Mouse (Mus musculus): ENCODE measurements around the gene D630003M21Rik. TPM values are rescaled to one million over a fixed set of nuclear protein-coding genes. Genes with fewer than 3 reads are reported as not detected.

D630003M21Rik gene
- total RNA-seq, 1 experiment, result 0.89 TPM

GRCm38 (mm10) chr2:158189451-158189850 lies 39.6 kb downstream of the D630003M21Rik start:
- Histone ChIP-seq H3K9ac (ENCODE audit: insufficient read depth, low read depth, low read length, poor library complexity, severe bottlenecking) (no peak overlapping the region), H3K4me1 (ENCODE audit: control insufficient read depth in 2 of 2, insufficient read depth in 2 of 2, low read length in 2 of 2, poor library complexity in 1 of 2) (no peaks in the 10 kb centered on the region), H3K36me3 (ENCODE audit: control insufficient read depth, insufficient read depth, low read length, poor library complexity, severe bottlenecking) (no peaks in the 10 kb centered on the region), H3K27ac (ENCODE audit: insufficient read depth, low read depth, low read length, poor library complexity, severe bottlenecking) (no peak overlapping the region), H3K4me3 (ENCODE audit: insufficient read depth in 1 of 2, low read depth in 1 of 2, low read length in 2 of 2, poor library complexity in 1 of 2, severe bottlenecking in 1 of 2) (no peak overlapping the region), H3K9me3 (ENCODE audit: control insufficient read depth, insufficient read depth, low read depth, low read length) (no peaks in the 10 kb centered on the region)
- no peak for DNase-seq (ENCODE audit: low read depth, low spot score)
- TF ChIP-seq MAFK (IDR thresholded peaks at IDR 0.05; ENCODE audit: insufficient read depth, low read depth, low read length) (no peak), ZC3H11A (IDR thresholded peaks at IDR 0.05; ENCODE audit: borderline replicate concordance, low read depth, low read length) (no peak), CHD2 (IDR thresholded peaks at IDR 0.05; ENCODE audit: low read depth, low read length) (no peak), ZNF384 (IDR thresholded peaks at IDR 0.05; ENCODE audit: low read depth, low read length) (no peak), HCFC1 (IDR thresholded peaks at IDR 0.05; ENCODE audit: borderline replicate concordance, insufficient read depth, low read length) (no peak)
- in situ Hi-C loops (cut with MboI; ENCODE audit: low sequenced_read_pairs in 2 of 2, unreplicated experiment in 2 of 2), result no loop called here

GRCm38 (mm10) chr2:158186206-158186871 lies 42.7 kb downstream of the D630003M21Rik start:
- Histone ChIP-seq H3K9me3 (ENCODE audit: control insufficient read depth, insufficient read depth, low read depth, low read length) (no peaks in the 10 kb centered on the region), H3K4me1 (ENCODE audit: control insufficient read depth in 2 of 2, insufficient read depth in 2 of 2, low read length in 2 of 2, poor library complexity in 1 of 2) (no peaks in the 10 kb centered on the region), H3K4me3 (ENCODE audit: insufficient read depth in 1 of 2, low read depth in 1 of 2, low read length in 2 of 2, poor library complexity in 1 of 2, severe bottlenecking in 1 of 2) (no peak overlapping the region), H3K36me3 (ENCODE audit: control insufficient read depth, insufficient read depth, low read length, poor library complexity, severe bottlenecking) (no peaks in the 10 kb centered on the region), H3K9ac (ENCODE audit: insufficient read depth, low read depth, low read length, poor library complexity, severe bottlenecking) (no peak overlapping the region), H3K27ac (ENCODE audit: insufficient read depth, low read depth, low read length, poor library complexity, severe bottlenecking) (no peak overlapping the region)
- TF ChIP-seq ZNF384 (IDR thresholded peaks at IDR 0.05; ENCODE audit: low read depth, low read length), result no peak
- TF ChIP-seq HCFC1 (IDR thresholded peaks at IDR 0.05; ENCODE audit: borderline replicate concordance, insufficient read depth, low read length), result no peak
- TF ChIP-seq MAFK (IDR thresholded peaks at IDR 0.05; ENCODE audit: insufficient read depth, low read depth, low read length), result no peak
- TF ChIP-seq CHD2 (IDR thresholded peaks at IDR 0.05; ENCODE audit: low read depth, low read length), result no peak
- no peak for TF ChIP-seq ZC3H11A (IDR thresholded peaks at IDR 0.05; ENCODE audit: borderline replicate concordance, low read depth, low read length)
- in situ Hi-C loops (cut with MboI; ENCODE audit: low sequenced_read_pairs in 2 of 2, unreplicated experiment in 2 of 2), result no loop called here
- no peak for DNase-seq (ENCODE audit: low read depth, low spot score)

- Histone ChIP-seq H3K4me3 (ENCODE audit: insufficient read depth in 1 of 2, low read depth in 1 of 2, low read length in 2 of 2, poor library complexity in 1 of 2, severe bottlenecking in 1 of 2) (no peak overlapping the region), H3K9me3 (ENCODE audit: control insufficient read depth, insufficient read depth, low read depth, low read length) (no peaks in the 10 kb centered on the region), H3K27ac (ENCODE audit: insufficient read depth, low read depth, low read length, poor library complexity, severe bottlenecking) (no peak overlapping the region), H3K36me3 (ENCODE audit: control insufficient read depth, insufficient read depth, low read length, poor library complexity, severe bottlenecking) (no peaks in the 10 kb centered on the region), H3K4me1 (ENCODE audit: control insufficient read depth in 2 of 2, insufficient read depth in 2 of 2, low read length in 2 of 2, poor library complexity in 1 of 2) (peaks cover 1 to 12% of the 10 kb centered on the region in 2 experiments), H3K9ac (ENCODE audit: insufficient read depth, low read depth, low read length, poor library complexity, severe bottlenecking) (no peak overlapping the region)
- in situ Hi-C loops (cut with MboI; ENCODE audit: low sequenced_read_pairs in 2 of 2, unreplicated experiment in 2 of 2), result no loop called here
- TF ChIP-seq HCFC1 (IDR thresholded peaks at IDR 0.05; ENCODE audit: borderline replicate concordance, insufficient read depth, low read length) (no peak), MAFK (IDR thresholded peaks at IDR 0.05; ENCODE audit: insufficient read depth, low read depth, low read length) (no peak), ZNF384 (IDR thresholded peaks at IDR 0.05; ENCODE audit: low read depth, low read length) (no peak), ZC3H11A (IDR thresholded peaks at IDR 0.05; ENCODE audit: borderline replicate concordance, low read depth, low read length) (no peak), CHD2 (IDR thresholded peaks at IDR 0.05; ENCODE audit: low read depth, low read length) (no peak)
- no peak for DNase-seq (ENCODE audit: low read depth, low spot score)
Observed at GRCm38 (mm10) chr2:158183266-158183665, 45.8 kb downstream of the D630003M21Rik start.

DNA sequence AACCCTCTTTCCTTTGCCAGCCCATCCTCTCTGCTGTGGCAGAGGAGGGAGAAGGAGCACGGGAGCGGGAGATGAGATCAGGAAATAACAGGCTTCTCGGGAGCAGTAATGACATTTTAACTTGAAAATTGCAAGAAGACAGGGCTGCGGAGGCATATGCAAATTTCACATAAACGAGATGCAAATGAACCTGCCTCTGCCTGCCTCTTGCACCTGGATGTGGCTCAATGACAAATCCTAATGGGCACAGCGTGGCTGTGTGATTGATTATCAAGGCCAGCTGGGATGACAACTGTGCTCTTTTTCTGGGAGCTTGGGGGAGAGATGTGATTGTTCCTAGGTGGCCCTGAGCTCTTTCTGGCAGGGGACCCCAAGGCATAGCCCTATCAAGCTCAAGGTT lies 47.1 kb downstream of the D630003M21Rik start:
- TF ChIP-seq ZC3H11A (IDR thresholded peaks at IDR 0.05; ENCODE audit: borderline replicate concordance, low read depth, low read length), result no peak
- no peak for TF ChIP-seq CHD2 (IDR thresholded peaks at IDR 0.05; ENCODE audit: low read depth, low read length)
- TF ChIP-seq MAFK (IDR thresholded peaks at IDR 0.05; ENCODE audit: insufficient read depth, low read depth, low read length), result no peak
- no peak for TF ChIP-seq HCFC1 (IDR thresholded peaks at IDR 0.05; ENCODE audit: borderline replicate concordance, insufficient read depth, low read length)
- TF ChIP-seq ZNF384 (IDR thresholded peaks at IDR 0.05; ENCODE audit: low read depth, low read length), result no peak
- no peak overlapping the region for H3K9ac ChIP-seq (ENCODE audit: insufficient read depth, low read depth, low read length, poor library complexity, severe bottlenecking)
- H3K4me3 ChIP-seq (ENCODE audit: insufficient read depth in 1 of 2, low read depth in 1 of 2, low read length in 2 of 2, poor library complexity in 1 of 2, severe bottlenecking in 1 of 2), result no peak overlapping the region
- no peaks in the 10 kb centered on the region for H3K36me3 ChIP-seq (ENCODE audit: control insufficient read depth, insufficient read depth, low read length, poor library complexity, severe bottlenecking)
- peaks cover 9 to 21% of the 10 kb centered on the region in 2 experiments for H3K4me1 ChIP-seq (ENCODE audit: control insufficient read depth in 2 of 2, insufficient read depth in 2 of 2, low read length in 2 of 2, poor library complexity in 1 of 2)
- in situ Hi-C loops (cut with MboI; ENCODE audit: low sequenced_read_pairs in 2 of 2, unreplicated experiment in 2 of 2), result no loop called here
- no peaks in the 10 kb centered on the region for H3K9me3 ChIP-seq (ENCODE audit: control insufficient read depth, insufficient read depth, low read depth, low read length)
- no peak overlapping the region for H3K27ac ChIP-seq (ENCODE audit: insufficient read depth, low read depth, low read length, poor library complexity, severe bottlenecking)
- no peak for DNase-seq (ENCODE audit: low read depth, low spot score)
